Mouse (Mus musculus) gonadal fat pad, adult 2 months (tissue): ENCODE results near the gene Ubqln3. TPM values are rescaled to one million over a fixed set of nuclear protein-coding genes. Genes with fewer than 3 reads are reported as not detected.

ENCODE experiments used
- DNase-seq: peaks from one replicate; pipeline ENCODE4 v3.0.0-alpha.2; 2012; ENCODE audit warnings: low read depth
- polyA plus RNA-seq: library from polyadenylated mRNA; depleted of rRNA; stranded (reverse); fragments of >200 nt; gene quantifications from 2 replicates; pipeline ENCODE4 v1.2.3, GENCODE M21; 2012; rRNA removed

Gene Ubqln3
- 1.6 and 2.4 TPM in 2 replicates for polyA plus RNA-seq

DNA sequence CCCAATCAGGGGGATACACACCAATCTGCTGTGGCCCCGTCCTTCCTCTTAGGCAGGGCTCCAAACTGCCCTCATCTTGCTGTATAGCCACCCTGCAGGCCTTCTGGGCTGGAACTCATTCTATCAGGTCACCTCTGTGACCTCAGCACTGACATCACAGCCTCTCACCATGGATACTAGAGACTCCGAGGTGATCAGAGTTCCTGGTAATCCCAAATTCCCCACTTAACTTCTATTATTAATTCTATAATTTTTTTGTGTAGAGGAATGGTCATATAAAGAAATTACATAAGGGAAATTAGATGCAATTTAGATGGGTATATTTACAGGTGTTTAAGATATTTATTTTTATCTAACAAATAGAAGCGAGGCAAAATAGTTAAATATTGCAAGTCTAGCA, at the start of gene Ubqln3:
Ubqln3 (minus strand) TSS at position 101 of the 400 bp plus-strand sequence.
- DNase-seq: no peak

DNA sequence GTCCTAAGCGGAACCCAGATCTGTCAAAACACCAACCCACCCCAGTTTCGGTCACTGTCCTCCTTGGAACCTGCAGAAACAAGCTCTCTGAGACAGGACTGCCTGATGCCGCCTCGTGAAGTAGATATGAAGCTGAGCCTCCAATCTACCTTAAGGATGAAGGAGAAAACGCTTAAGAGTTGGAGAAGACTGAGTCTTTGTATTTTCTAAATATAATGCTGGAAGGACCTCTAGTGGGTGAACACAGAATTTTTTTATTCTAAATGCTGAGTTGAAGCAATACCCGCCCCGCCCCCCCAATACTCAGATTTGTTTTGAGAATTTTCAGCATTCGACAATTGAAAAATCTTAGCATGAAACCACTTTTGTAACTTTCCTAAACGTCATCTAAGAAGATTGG, 48.2 kb upstream of the Ubqln3 start:
- DNase-seq: no peak

DNA sequence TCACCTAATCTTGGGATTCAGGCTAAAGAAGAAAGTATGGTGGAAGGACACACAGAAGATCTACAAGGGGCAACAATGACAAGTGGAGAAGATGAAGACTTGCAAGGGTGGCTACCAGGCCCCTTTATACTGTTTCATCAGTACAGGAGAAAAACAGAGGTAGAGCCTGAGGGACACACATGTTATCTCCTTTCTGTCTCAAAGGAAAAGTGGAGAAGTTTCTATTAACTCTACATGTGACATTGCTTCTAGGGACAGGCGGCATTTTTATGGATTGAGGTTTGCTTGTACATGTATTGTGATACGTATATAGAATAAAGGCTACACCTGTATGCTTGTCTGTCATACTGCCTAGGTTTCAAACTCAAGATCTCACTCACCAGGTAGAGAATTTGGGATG, 40.2 kb upstream of the Ubqln3 start, which contains the start of gene Olfr648:
Olfr648 (minus strand) TSS at position 101 of the 400 bp plus-strand sequence.
- no peak for DNase-seq

DNA sequence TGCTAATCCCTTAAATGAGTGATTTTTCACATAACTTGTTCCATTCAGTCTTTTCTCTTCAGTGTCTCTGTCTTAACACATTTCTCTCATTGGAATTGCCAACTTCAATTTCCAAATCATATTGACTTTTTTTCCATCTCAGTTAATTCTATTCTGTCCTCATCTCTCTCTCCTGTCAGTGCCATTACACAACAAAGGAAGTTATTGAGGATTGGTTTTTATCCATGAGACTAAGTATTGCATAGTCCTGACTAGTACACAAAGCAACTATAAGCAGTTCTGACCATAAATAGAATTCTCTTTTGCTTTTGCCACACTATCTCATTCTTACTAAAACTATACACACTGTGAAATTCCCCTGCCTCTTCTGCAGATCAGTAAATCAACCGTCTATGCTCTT, 36.0 kb upstream of the Ubqln3 start:
- DNase-seq: no peak

DNA sequence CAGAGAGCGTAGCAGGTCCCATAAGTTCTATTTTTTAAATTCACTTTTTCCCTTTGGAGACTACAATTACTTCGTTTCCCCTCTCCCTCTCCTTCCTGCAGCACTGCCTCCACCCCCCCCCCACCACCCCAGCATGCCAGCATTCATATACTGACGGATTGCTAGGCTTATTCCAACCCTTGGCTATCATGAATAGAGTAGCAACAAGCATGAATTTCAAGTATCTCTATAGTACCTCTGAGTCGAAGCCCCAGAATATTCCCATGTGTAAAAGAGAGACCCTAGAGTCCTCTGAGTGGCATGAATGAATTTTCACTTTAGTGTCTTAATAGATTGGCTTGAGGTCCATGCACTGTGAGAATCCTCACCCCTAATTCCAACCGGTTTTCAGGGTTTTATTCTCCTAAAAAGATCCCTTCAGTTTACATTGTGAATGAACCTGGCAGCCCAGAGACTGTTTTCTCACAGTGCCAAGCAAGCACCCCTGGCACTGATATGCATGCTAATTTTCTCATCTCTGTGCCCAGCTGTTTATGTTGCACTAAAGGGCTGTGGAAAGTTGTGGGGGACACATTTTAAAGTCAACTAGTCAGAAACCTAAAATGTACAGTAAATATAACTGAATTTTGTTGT, 35.5 kb upstream of the Ubqln3 start:
- no peak for DNase-seq

DNA sequence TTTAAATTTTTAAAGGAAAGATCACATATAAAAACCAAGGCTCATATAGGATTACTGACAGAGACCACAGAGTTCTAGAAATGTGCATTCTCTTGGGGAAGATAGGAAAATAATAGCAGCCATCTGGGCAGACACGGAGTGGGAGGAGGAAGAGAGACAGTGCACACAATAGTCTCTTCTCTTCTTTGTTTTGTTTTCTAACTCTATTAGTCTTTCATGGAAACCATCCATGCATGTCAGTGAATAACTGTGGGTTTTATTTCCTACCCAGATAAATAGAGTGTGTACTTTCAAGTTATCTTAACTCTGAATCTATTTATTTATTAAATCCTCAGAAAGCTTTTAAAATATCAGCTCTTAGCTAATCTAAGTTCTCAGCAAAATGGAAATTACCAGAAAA, 32.0 kb upstream of the Ubqln3 start:
- no peak for DNase-seq

DNA sequence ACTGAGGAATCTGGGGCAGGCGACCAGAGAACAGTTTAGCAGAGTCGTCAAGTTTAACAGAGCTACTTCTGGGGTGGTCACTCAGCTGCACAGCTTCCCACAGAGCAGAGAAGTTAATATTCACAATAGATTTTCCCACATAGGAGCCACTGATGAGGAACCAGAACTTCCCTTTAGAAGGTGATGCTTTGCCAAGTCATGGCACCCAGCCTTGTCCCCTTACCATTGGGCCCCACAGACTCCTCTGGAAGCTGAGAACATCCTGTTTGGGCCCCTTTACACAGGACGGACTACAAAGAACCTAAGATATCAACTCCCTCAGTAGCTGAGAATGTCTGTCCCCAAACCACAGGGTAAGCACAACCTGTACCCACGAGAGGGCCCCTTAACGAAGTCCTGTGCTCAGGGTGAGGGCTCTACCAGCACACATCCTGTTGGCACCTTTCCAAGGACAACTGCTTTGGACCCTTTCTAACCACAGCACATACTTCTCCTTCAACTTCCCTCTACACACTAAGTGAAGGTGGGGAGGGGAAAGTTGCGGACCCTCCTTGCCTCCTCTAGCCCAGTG, 26.6 kb upstream of the Ubqln3 start:
- DNase-seq: no peak

DNA sequence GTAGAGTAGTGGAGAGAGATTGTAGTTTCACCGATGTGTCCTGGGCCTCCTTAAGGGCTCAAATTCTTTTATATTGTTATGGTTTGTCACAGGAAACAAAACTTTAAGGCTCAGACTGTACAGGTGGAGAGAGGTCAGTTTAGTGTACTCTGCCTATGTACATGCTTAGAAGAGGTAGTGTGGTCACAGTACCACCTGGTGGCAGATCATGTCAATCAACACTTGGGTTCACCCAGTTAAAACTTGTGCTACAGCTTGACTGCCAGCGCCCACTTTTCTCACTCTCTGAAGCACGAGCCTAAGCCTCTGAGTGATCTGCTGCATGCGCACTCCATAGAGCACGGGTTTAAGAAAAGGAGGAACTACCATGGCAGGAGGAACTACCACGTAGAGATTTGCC, 24.0 kb upstream of the Ubqln3 start:
- no peak for DNase-seq

DNA sequence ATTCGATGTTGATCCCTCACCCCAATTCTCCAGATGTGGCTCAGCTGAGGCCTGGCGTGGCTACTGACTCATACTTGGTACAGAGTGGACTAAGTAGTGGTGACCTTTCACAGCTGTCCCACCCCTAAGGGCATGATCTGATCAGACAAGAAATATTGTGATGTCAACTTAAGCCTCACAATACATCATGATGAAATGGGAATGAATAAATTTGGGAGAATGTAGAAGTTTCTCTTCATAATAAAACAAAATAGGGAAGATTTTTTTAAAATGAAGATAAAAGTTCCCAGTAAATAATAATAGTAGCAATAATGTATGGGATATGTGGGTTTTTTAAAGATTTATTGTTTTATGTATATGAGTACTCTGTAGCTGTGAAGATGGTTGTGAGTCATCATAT, 7.4 kb upstream of the Ubqln3 start, which contains the start of gene Ubqlnl:
Ubqlnl (minus strand) TSS at position 101 of the 400 bp plus-strand sequence.
- no peak for DNase-seq

DNA sequence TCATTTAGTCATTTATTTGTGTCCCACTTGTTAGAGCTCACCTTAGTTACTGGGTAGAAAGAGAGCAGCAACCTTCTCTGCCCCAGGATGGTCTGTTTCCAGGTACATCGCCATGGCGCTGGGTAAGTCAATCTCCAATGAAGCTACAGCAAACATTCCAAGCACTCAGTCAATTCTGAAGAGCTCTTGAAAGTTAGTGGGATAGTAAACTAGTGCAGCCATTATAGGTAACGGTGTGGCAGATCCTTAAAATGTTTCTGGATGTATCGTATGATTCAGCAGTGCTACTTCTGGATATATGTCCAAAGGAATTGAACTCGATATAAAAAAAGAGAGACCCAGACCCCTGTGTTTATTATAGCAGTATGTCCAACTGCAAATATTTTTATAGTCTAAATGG, 5.8 kb downstream of the Ubqln3 start, which contains the start of gene Olfr643:
Olfr643 (minus strand) TSS at position 101 of the 400 bp plus-strand sequence.
- no peak for DNase-seq

DNA sequence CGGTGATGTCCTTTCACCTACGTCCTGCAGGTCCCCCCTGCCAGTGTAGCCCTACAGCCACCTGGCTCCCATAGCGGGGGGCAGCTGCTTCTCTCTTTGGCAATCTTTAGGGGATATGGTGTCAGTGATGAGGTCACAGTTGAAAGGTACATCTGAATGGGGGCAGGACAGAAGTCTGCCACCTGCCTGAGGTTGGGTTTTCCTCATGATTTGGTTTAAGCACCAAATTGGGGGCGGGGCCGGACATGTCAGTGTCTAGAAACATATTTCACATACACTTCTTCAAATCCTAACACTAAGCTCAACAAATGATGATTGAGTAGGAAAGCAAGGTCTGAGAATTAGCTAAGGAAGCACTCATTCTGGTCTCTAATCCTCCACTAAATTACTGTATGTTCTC, 13.4 kb downstream of the Ubqln3 start, which contains the start of gene Ubqln5:
Ubqln5 (minus strand) TSS at position 101 of the 400 bp plus-strand sequence.
- DNase-seq: no peak

DNA sequence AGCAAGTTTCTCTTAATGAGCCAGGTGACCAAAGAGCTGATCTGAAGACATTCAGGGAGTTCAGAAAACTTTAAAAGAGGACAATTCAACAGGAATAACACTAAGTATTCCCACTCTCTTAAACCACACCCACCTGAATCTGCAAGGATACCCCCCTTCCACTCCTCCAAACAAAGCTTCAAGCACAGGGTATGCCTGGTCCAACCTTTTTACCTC, 38.4 kb downstream of the Ubqln3 start, which contains the start of gene Olfr646:
Olfr646 (plus strand) TSS at position 117 of the 216 bp plus-strand sequence.
- DNase-seq: no peak

DNA sequence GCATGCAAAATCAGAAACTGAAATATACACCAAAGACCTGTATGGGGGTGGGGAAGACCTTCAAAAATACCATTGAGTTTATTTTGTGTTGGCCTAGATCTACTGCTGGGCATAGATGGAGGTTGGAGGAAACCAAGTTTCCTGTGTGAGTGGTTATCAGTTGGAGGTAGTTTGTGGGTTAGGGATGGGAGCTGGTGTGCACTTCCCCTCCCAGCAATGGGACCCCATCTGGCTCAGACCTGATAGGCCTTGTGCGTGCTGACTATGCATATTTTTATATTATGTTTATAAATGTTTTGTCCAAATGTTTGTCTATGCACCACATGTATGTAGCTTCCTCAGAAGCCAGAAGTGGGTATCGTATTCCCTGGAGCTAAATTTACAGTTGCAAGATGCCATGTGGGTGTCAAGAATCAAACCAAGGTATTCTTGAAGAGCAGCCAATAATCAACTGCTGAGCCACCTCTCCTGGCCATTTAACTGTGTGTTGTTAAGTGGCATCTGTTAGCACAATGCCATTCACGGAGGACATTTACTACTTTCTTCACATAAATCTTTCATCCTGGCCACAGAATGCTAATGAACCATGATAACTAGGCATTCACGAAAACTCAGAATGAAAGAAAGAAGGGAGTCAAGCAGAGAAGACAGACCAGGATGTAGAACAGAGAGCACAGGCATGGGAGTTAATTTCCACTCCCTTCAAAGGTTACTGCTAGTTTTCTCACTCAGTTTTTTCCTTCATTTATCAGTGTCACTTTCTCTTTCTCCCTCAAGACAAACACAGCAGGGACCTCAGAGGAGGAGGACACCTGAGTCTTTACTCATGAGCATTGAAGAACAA, 38.9 kb downstream of the Ubqln3 start:
- DNase-seq: no peak

Other genes with a start within 250 kb of the Ubqln3 start
- not detected in 2 replicates for gene Olfr64, start 248.8 kb downstream of the Ubqln3 start, polyA plus RNA-seq
- not detected in 2 replicates for gene Olfr65, start 239.8 kb downstream of the Ubqln3 start, polyA plus RNA-seq
- gene Olfr631, start 214.5 kb downstream of the Ubqln3 start, polyA plus RNA-seq: not detected in 2 replicates
- gene Olfr632, start 208.9 kb downstream of the Ubqln3 start, polyA plus RNA-seq: not detected in 2 replicates
- gene Olfr633, start 198.8 kb downstream of the Ubqln3 start, polyA plus RNA-seq: not detected in 2 replicates
- not detected in 2 replicates for gene Olfr635, start 172.1 kb downstream of the Ubqln3 start, polyA plus RNA-seq
- not detected in 2 replicates for gene Olfr638, start 144.5 kb downstream of the Ubqln3 start, polyA plus RNA-seq
- not detected in 2 replicates for gene Olfr639, start 126.0 kb downstream of the Ubqln3 start, polyA plus RNA-seq
- not detected in 2 replicates for gene Olfr640, start 117.7 kb downstream of the Ubqln3 start, polyA plus RNA-seq
- not detected in 2 replicates for gene Olfr641, start 107.8 kb downstream of the Ubqln3 start, polyA plus RNA-seq
- gene Olfr642, start 90.6 kb downstream of the Ubqln3 start, polyA plus RNA-seq: not detected in 2 replicates
- not detected in 2 replicates for gene 4930516K23Rik, start 81.8 kb downstream of the Ubqln3 start, polyA plus RNA-seq
- not detected in 2 replicates for gene Olfr644, start 71.4 kb downstream of the Ubqln3 start, polyA plus RNA-seq
- not detected in 2 replicates for gene Olfr645, start 57.8 kb downstream of the Ubqln3 start, polyA plus RNA-seq
- not detected in 2 replicates for gene Olfr646, start 38.4 kb downstream of the Ubqln3 start, polyA plus RNA-seq
- gene Ubqln5, start 13.5 kb downstream of the Ubqln3 start, polyA plus RNA-seq: 0.14 and 0.34 TPM in 2 replicates
- not detected in 2 replicates for gene Olfr643, start 5.9 kb downstream of the Ubqln3 start, polyA plus RNA-seq
- gene Ubqlnl, start 7.3 kb upstream of the Ubqln3 start, polyA plus RNA-seq: 2.4 TPM in 2 replicates
- 0.05 TPM in 1 of 2 replicates, not detected in the other for gene Olfm5, start 21.6 kb upstream of the Ubqln3 start, polyA plus RNA-seq
- 0.05 TPM in 1 of 2 replicates, not detected in the other for gene Olfr648, start 40.1 kb upstream of the Ubqln3 start, polyA plus RNA-seq
- not detected in 2 replicates for gene Olfr649, start 52.7 kb upstream of the Ubqln3 start, polyA plus RNA-seq
- gene Trim6, start 75.5 kb upstream of the Ubqln3 start, polyA plus RNA-seq: 1.3 TPM in 2 replicates
- 4.7 and 5.2 TPM in 2 replicates for gene Trim34a, start 101.2 kb upstream of the Ubqln3 start, polyA plus RNA-seq
- 0.42 TPM in 2 replicates for gene Trim5, start 144.8 kb upstream of the Ubqln3 start, polyA plus RNA-seq
- 3.6 and 3.8 TPM in 2 replicates for gene Trim12a, start 172.2 kb upstream of the Ubqln3 start, polyA plus RNA-seq
- gene Trim34b, start 186.2 kb upstream of the Ubqln3 start, polyA plus RNA-seq: 3.6 and 4.3 TPM in 2 replicates
- 5.0 and 5.3 TPM in 2 replicates for gene Trim12c, start 210.1 kb upstream of the Ubqln3 start, polyA plus RNA-seq
- 0.11 and 0.12 TPM in 2 replicates for gene Trim30b, start 226.6 kb upstream of the Ubqln3 start, polyA plus RNA-seq